Mouse (Mus musculus): ENCODE data around the gene Rbm15.

- no peak for TF ChIP-seq CHD2 (IDR thresholded peaks at IDR 0.05; ENCODE audit: low read depth, low read length)
- no peak for TF ChIP-seq MAFK (IDR thresholded peaks at IDR 0.05; ENCODE audit: insufficient read depth, low read depth, low read length)
- TF ChIP-seq ZNF384 (IDR thresholded peaks at IDR 0.05; ENCODE audit: low read depth, low read length): no peak
- no peak for TF ChIP-seq HCFC1 (IDR thresholded peaks at IDR 0.05; ENCODE audit: borderline replicate concordance, insufficient read depth, low read length)
These were observed 12.3 kb downstream of the Rbm15 start for GRCm38 (mm10) chr3:107321141-107321540.
